Mouse (Mus musculus) cerebellum, adult 2 months (tissue): ENCODE measurements around the gene Masp1.

Source experiments
- CTCF ChIP-seq: fragments of 200-500 bp; IDR thresholded peaks from 2 replicates; pipeline ENCODE4 v1.5.1; 2011; ENCODE audit warnings: low read depth, mild to moderate bottlenecking, control low read depth, low read length, moderate library complexity, borderline replicate concordance; ENCODE audit not compliant: insufficient read depth
- POLR2A ChIP-seq: fragments of 200-500 bp; IDR thresholded peaks from 2 replicates; pipeline ENCODE4 v1.6.1; 2011; ENCODE audit warnings: low read length, control low read depth, borderline replicate concordance; ENCODE audit not compliant: insufficient read depth

DNA sequence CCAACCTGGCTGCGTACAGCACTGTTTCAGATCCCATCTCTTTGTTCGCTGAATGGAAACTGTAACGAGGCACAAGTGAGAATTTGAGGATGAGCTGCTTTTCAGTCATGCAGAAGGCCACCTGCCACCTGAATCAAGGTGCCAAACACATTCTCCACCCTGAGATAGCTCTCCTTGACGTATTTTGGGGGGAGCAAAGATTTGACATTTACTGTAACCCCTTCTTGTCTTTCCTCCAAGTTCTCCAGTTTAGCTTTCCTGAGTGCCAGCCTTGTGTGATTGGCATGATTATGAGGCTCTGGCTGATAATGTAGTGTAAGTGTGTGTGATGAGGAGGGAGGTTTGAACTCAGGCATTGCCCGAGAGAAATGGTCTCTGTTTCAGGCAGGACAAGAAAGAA, 1.5 kb upstream of the Masp1 start:
- TF ChIP-seq POLR2A, result no peak
- no peak for TF ChIP-seq CTCF
